Mouse (Mus musculus) lung, postnatal 0 days (tissue): Measurements from ENCODE around the gene Dnah14. TPM values are rescaled to one million over a fixed set of nuclear protein-coding genes. Genes with fewer than 3 reads are reported as not detected.

Experiments
- ATAC-seq: fragments of 200-750 bp; cut with Nextera tagmentation; 2 replicates; pipeline ENCODE4 v1.8.0; 2017; ENCODE audit warnings: moderate library complexity
- DNase-seq: peaks from one replicate; pipeline ENCODE4 v3.0.0-alpha.2; 2016; ENCODE audit warnings: low spot score
- H3K27ac ChIP-seq: fragments of 300-500 bp; sonication (generic); 2 replicates; pipeline ENCODE4 v1.5.1; 2014; ENCODE audit warnings: antibody characterized with exemption, mild to moderate bottlenecking, low read length, mixed read lengths
- H3K27me3 ChIP-seq: fragments of 300-500 bp; sonication (generic); replicated peaks from 2 replicates; pipeline ENCODE4 v1.6.1; 2014; ENCODE audit warnings: low read length, mixed read lengths; ENCODE audit not compliant: insufficient read depth
- H3K36me3 ChIP-seq: fragments of 300-500 bp; sonication (generic); 2 replicates; pipeline ENCODE4 v1.6.1; 2014; ENCODE audit warnings: low read length, mixed read lengths; ENCODE audit not compliant: insufficient read depth
- H3K4me1 ChIP-seq: fragments of 300-500 bp; sonication (generic); 2 replicates; pipeline ENCODE4 v1.6.1; 2014; ENCODE audit warnings: antibody characterized with exemption, low read depth, low read length, mixed read lengths; ENCODE audit not compliant: insufficient read depth
- H3K4me2 ChIP-seq: fragments of 300-500 bp; sonication (generic); replicated peaks from 2 replicates; pipeline ENCODE4 v1.6.1; 2014; ENCODE audit warnings: low read depth, mild to moderate bottlenecking, low read length, moderate library complexity, mixed read lengths
- H3K4me3 ChIP-seq: fragments of 300-500 bp; sonication (generic); 2 replicates; pipeline ENCODE4 v1.5.1; 2014; ENCODE audit warnings: low read depth, low read length
- H3K9ac ChIP-seq: fragments of 300-500 bp; sonication (generic); replicated peaks from 2 replicates; pipeline ENCODE4 v1.6.1; 2014; ENCODE audit warnings: low read depth, mild to moderate bottlenecking
- H3K9me3 ChIP-seq: fragments of 300-500 bp; sonication (generic); 2 replicates; pipeline ENCODE4 v1.6.1; 2016; ENCODE audit warnings: low read length, mixed read lengths
- CTCF ChIP-seq: IDR thresholded peaks from 2 replicates; pipeline ENCODE4 v1.5.1; 2016; ENCODE audit warnings: antibody characterized with exemption, mild to moderate bottlenecking
- EP300 ChIP-seq: IDR thresholded peaks from 2 replicates; pipeline ENCODE4 v1.6.1; 2016; ENCODE audit warnings: antibody characterized with exemption, mild to moderate bottlenecking, control low read depth
- WGBS: fragments of 180-500 bp; shearing (Covaris S2); extraction: QIAGEN DNeasy Blood & Tissue Kit; methylation state at CpG from one replicate; pipeline ENCODE4 v1.1.7; 2014; 5-methylcytosine and 5-hydroxymethylcytosine counted together
- polyA plus RNA-seq: library from polyadenylated mRNA; unstranded; fragments of >200 nt; fragmentation: Nextera tagmentation; extraction: Ambion mirVana; gene quantifications from 2 replicates; pipeline ENCODE4 v1.2.1, GENCODE M21; 2015

Gene Dnah14
- polyA plus RNA-seq, 1 experiment from 2014 or later, result 1.0 TPM

DNA sequence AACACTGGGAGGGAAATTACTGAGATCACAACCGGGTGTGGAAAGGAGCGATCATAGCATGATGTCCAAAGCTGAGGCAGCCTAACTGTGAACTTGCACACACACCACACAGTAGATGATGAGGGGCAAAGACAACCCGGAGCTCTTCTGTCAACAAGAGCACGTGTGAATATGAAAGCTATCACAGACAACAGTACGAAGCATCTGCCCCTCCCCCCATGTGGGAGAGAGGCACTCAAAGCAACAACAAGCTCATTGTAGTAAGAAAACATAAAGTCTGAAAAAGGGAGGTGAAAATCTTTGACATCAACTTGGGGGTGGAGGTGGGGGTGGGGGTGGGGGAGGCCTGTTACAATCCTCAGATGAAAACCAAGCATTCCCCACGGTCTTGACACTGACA is 256.8 kb downstream of the Dnah14 start:
- WGBS, result 69% methylated on average over 6 of the region's 6 CpGs

DNA sequence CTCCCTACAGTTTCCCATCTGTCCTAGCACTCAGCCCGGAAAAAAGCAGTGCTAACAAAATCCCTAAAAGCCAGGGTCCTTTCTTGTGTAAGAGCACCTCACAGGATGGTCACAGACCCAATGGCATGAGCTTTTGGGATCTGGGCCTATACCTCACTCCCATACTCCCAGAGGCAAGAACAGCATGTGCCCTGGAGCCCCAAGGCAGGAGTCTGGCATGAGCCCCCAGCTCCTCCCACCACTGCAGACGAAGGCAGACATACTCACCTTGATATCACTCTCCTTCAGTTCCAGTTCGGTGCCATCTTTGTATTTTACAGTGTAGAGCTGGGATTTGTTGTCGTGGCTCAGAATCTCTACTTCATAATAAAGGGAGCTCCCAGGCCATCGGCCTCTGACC is 261.8 kb downstream of the Dnah14 start:
- Histone ChIP-seq H3K9me3 (no peaks in the 10 kb centered on the region), H3K4me1 (peaks cover 16% of the 10 kb centered on the region; the same call in 1 of the 2 replicates), H3K4me2 (no peak overlapping the region), H3K27ac (no peak overlapping the region), H3K4me3 (no peak overlapping the region), H3K36me3 (peaks cover 10% of the 10 kb centered on the region; the same call in 1 of the 2 replicates), H3K27me3 (no peaks in the 10 kb centered on the region), H3K9ac (no peak overlapping the region)
- ATAC-seq (no peak), DNase-seq (no peak)
- TF ChIP-seq CTCF (no peak), EP300 (no peak)
- WGBS, result 74% methylated on average over 5 of the region's 5 CpGs

More for the DNA sequence above, 256.8 kb downstream of the Dnah14 start:
- no peak overlapping the region for H3K9ac ChIP-seq
- no peaks in the 10 kb centered on the region for H3K27me3 ChIP-seq
- DNase-seq (no peak), ATAC-seq (no peak)
- H3K4me1 ChIP-seq, result no peaks in the 10 kb centered on the region
- no peak overlapping the region for H3K27ac ChIP-seq
- TF ChIP-seq CTCF (no peak), EP300 (no peak)
- no peaks in the 10 kb centered on the region for H3K9me3 ChIP-seq
- H3K36me3 ChIP-seq, result peaks cover 36% of the 10 kb centered on the region
- no peak overlapping the region for H3K4me2 ChIP-seq
- H3K4me3 ChIP-seq, result no peak overlapping the region

DNA sequence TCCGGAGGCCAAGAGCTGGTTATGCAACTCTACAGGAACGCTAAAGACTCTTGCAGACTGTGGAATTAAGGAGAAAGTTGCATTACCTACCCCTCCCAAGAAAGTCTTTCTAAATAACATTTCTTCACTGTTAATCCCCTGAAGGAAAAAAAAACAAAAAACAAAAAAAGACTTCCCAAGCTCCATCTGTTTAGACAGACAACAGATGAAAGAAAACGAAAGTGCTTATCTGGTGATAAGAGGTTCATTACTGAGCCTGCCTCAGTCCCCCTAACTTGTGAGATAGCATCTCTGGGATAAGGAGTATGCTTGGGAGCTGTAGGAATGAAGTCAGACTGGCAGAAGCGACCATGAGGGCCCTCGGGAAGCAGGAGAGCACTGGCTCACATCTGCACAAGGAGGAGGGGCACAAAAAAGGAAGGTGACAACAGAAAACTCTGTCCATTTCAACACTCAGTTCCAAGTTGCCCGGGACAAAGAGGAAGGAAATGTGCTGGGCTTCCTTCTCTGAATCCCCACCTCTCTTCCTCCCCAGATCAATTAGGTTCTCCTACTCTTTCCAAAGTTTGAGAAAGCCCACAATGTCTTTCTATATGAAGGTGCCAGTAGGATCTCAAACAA is 263.5 kb downstream of the Dnah14 start:
- Histone ChIP-seq H3K27ac (peak overlapping the region; percentile 4; the same call in 1 of the 2 replicates), H3K36me3 (peaks cover 8% of the 10 kb centered on the region; the same call in 1 of the 2 replicates), H3K9ac (0 out of 2 replicates have a peak overlapping the region, but pooled peaks have one; percentile 9), H3K4me1 (peaks cover 18% of the 10 kb centered on the region; the same call in 1 of the 2 replicates), H3K4me3 (peak overlapping the region; percentile 8; the same call in 1 of the 2 replicates), H3K9me3 (no peaks in the 10 kb centered on the region), H3K4me2 (peak overlapping the region; percentile 38), H3K27me3 (no peaks in the 10 kb centered on the region)
- WGBS, result 7% methylated on average over 6 of the region's 6 CpGs
- DNase-seq, result peak; percentile 65
- no peak for TF ChIP-seq CTCF
- no peak for TF ChIP-seq EP300
- no peak for ATAC-seq

- no peak for DNase-seq
- Histone ChIP-seq H3K9me3 (no peaks in the 10 kb centered on the region), H3K27me3 (no peaks in the 10 kb centered on the region), H3K4me1 (peaks cover 18% of the 10 kb centered on the region; the same call in 1 of the 2 replicates), H3K4me2 (peak overlapping the region; percentile 88), H3K9ac (peak overlapping the region; percentile 92), H3K4me3 (peak overlapping the region; percentile 85), H3K27ac (peak overlapping the region; percentile 99), H3K36me3 (no peaks in the 10 kb centered on the region)
- TF ChIP-seq EP300, result no peak
- no peak for TF ChIP-seq CTCF
- ATAC-seq, result no peak
- under 1% methylated on average over 16 of the region's 16 CpGs for WGBS
Observed at GRCm38 (mm10) chr1:181841396-181841795, 265.0 kb downstream of the Dnah14 start.

DNA sequence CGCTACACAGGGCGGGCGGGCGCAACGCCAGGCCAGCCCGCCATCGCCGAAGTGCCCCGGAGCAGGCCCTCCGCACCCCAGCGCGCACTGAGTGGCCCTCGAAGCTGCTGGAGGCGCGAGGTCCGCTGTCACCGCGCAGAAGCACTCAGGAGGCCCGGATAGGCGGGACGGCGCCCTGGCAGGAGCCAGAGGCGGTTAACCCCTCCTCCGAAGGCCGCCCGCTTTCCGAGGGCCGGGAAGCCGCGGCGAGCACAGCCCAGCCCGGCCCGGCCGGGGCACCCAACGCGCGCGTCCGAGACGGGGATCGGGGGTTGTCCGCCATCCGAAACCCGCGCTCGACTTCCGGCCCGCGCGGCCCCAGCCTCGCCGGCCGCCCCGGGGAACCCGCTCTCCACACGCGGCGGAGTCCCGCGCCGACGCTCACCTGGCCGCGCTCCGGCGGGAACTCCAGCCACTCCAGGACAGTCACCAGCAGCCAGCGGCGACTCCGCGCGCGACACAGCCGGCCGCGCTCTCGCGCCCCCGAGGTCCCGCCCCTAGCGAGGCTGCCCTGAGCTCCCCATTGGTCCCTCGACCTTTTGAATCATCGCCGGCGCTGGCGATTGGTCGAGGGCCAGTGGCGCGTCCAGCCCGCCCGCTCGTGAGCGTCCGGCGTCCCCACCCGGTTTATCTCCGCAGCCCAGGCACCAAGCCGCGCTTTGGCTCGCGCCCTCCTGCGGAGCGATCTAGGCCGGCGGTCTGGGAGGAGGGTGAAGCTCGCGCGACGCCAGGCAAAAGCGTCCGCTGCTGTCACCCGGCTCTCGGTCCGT is 265.7 kb downstream of the Dnah14 start:
- Histone ChIP-seq H3K36me3 (no peaks in the 10 kb centered on the region), H3K9me3 (no peaks in the 10 kb centered on the region), H3K4me1 (peaks cover 18% of the 10 kb centered on the region; the same call in 1 of the 2 replicates), H3K27me3 (no peaks in the 10 kb centered on the region), H3K9ac (peak overlapping the region; percentile 92), H3K4me3 (peak overlapping the region; percentile 85), H3K27ac (peak overlapping the region; percentile 99), H3K4me2 (peak overlapping the region; percentile 88)
- peak; percentile 98 for ATAC-seq
- TF ChIP-seq EP300 (no peak), CTCF (peak; percentile 67)
- peak; percentile 98 for DNase-seq
- WGBS, result under 1% methylated on average over 87 of the region's 113 CpGs

GRCm38 (mm10) chr1:181842781-181843180 is 266.4 kb downstream of the Dnah14 start, which contains the start of gene Lbr:
Gene Lbr, minus strand, starts transcription at chr1:181843046.
- Histone ChIP-seq H3K27me3 (no peaks in the 10 kb centered on the region), H3K36me3 (no peaks in the 10 kb centered on the region), H3K4me1 (peaks cover 18% of the 10 kb centered on the region; the same call in 1 of the 2 replicates), H3K9me3 (no peaks in the 10 kb centered on the region), H3K4me3 (peak within 1 kb of the TSS; percentile 85), H3K27ac (peak within 1 kb of the TSS; percentile 99), H3K4me2 (peak within 1 kb of the TSS; percentile 88), H3K9ac (peak within 1 kb of the TSS; percentile 92)
- peak; percentile 37 for DNase-seq
- under 1% methylated on average over 14 of the region's 14 CpGs for WGBS
- no peak for ATAC-seq
- no peak for TF ChIP-seq EP300
- no peak for TF ChIP-seq CTCF
